12 mouse cellular contexts compared by ENCODE assay signal in the genomic region with DNA sequence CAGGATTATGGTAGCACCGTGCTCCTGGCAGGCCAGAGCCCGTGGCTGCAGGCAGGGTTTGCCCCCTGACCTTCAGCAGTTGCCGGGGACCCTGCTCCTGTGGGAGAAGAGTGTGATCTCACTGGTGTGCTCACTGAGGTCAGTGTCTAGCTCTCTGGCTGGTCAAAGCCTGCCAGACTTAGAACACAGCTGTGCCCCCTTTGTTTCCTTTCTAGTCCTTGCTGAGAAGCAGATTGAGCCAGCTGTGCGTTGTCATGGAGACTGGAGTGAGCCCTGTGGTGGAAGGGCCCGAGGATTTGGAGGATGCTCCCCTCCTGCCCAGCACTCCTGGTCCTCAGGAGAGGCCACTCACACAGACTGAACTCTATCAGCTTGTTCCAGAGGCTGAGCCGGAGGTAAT. TPM values are rescaled to one million over a fixed set of nuclear protein-coding genes. Genes with fewer than 3 reads are reported as not detected.
A peak's percentile ranks its signal among the peaks of the same experiment; 100 is the strongest.
DNase-seq lines count a peak whose midpoint lies in the region; ATAC-seq and TF ChIP-seq lines count a peak whose summit lies in the region.
"Had no signal": no experiment of that assay in that cellular context is flagged by ENCODE, and none has a peak within 500 bp of the region (broad histone marks: within the 10 kb centered on the region; RNA-seq: fewer than 3 reads in every experiment).

No protein-coding gene starts in this region.

- H3K36me3 ChIP-seq in embryonic facial prominence, embryonic 14.5 days (ENCODE audit: control insufficient read depth, insufficient read depth, low read length), result 0 out of 2 replicates have a peak, but pooled peaks cover 6% of the 10 kb centered on the region
- H3K36me3 ChIP-seq in hindbrain, embryonic 16.5 days (ENCODE audit: control insufficient read depth, insufficient read depth, low read length), result no peaks in the 10 kb centered on the region
- no peaks in the 10 kb centered on the region for H3K36me3 ChIP-seq in midbrain, postnatal 0 days (ENCODE audit: insufficient read depth, low read length)

- no peak overlapping the region for H3K4me2 ChIP-seq in embryonic facial prominence, embryonic 14.5 days (ENCODE audit: low read depth, low read length)
- H3K4me2 ChIP-seq in hindbrain, embryonic 16.5 days (ENCODE audit: low read length), result no peak overlapping the region
- H3K4me2 ChIP-seq in midbrain, postnatal 0 days (ENCODE audit: low read depth, low read length, poor library complexity, severe bottlenecking), result no peak overlapping the region

- TF ChIP-seq CTCF in midbrain, postnatal 0 days (IDR thresholded peaks at IDR 0.05), result no peak

- no peak overlapping the region for H3K4me3 ChIP-seq in embryonic facial prominence, embryonic 14.5 days (ENCODE audit: low read depth, low read length)
- no peak overlapping the region for H3K4me3 ChIP-seq in hindbrain, embryonic 16.5 days (ENCODE audit: low read length)
- H3K4me3 ChIP-seq in midbrain, postnatal 0 days (ENCODE audit: low read depth, low read length), result no peak overlapping the region

- DNase-seq in brain, adult 2 months (ENCODE audit: low read depth, low spot score), result peak; percentile 72
- peak; percentile 66 for DNase-seq in embryonic facial prominence, embryonic 14.5 days (ENCODE audit: low spot score)
- peak; percentile 63 for DNase-seq in midbrain, postnatal 0 days (ENCODE audit: low spot score)
- no peak for DNase-seq in natural killer cell, adult 2 months (ENCODE audit: low spot score in 2 of 2)
- DNase-seq in layer of hippocampus, postnatal 14 days (ENCODE audit: low spot score in 2 of 2), result no peak
- no peak for DNase-seq in testis, postnatal 14 days (ENCODE audit: low spot score)
- DNase-seq: cerebellum, adult 2 months; lung, postnatal 4 days had no signal

- 35% methylated on average over 6 of the region's 6 CpGs for WGBS in embryonic facial prominence, embryonic 14.5 days
- WGBS in hindbrain, embryonic 16.5 days, result 21% methylated on average over 6 of the region's 6 CpGs
- 13% methylated on average over 6 of the region's 6 CpGs for WGBS in midbrain, postnatal 0 days

- peak; percentile 58; the same call in 1 of the 2 replicates for ATAC-seq in embryonic facial prominence, embryonic 14.5 days (ENCODE audit: low read depth)
- peak; percentile 87 for ATAC-seq in hindbrain, embryonic 16.5 days
- ATAC-seq in midbrain, postnatal 0 days (ENCODE audit: low FRiP score), result peak; percentile 84

- no peak overlapping the region for H3K9ac ChIP-seq in embryonic facial prominence, embryonic 14.5 days (ENCODE audit: low read depth, low read length)
- no peak overlapping the region for H3K9ac ChIP-seq in hindbrain, embryonic 16.5 days (ENCODE audit: low read depth, low read length)
- H3K9ac ChIP-seq in midbrain, postnatal 0 days (replicated peaks; ENCODE audit: low read length, poor library complexity, severe bottlenecking), result no peak overlapping the region

- no peak overlapping the region for H3K27ac ChIP-seq in embryonic facial prominence, embryonic 14.5 days (replicated peaks; ENCODE audit: low read depth, low read length)
- H3K27ac ChIP-seq in hindbrain, embryonic 16.5 days (ENCODE audit: low read depth, low read length), result no peak overlapping the region
- peak overlapping the region; percentile 38; the same call in 1 of the 2 replicates for H3K27ac ChIP-seq in midbrain, postnatal 0 days (ENCODE audit: low read depth, low read length)
- H3K27ac ChIP-seq: kidney, postnatal 0 days had no signal

- no peaks in the 10 kb centered on the region for H3K9me3 ChIP-seq in embryonic facial prominence, embryonic 14.5 days (ENCODE audit: control insufficient read depth, low read length)
- H3K9me3 ChIP-seq in hindbrain, embryonic 16.5 days (ENCODE audit: control insufficient read depth, low read length), result no peaks in the 10 kb centered on the region
- H3K9me3 ChIP-seq in midbrain, postnatal 0 days (ENCODE audit: low read length), result no peaks in the 10 kb centered on the region

- no peaks in the 10 kb centered on the region for H3K27me3 ChIP-seq in embryonic facial prominence, embryonic 14.5 days (replicated peaks; ENCODE audit: control insufficient read depth, insufficient read depth, low read length)
- no peaks in the 10 kb centered on the region for H3K27me3 ChIP-seq in hindbrain, embryonic 16.5 days (replicated peaks; ENCODE audit: control insufficient read depth, insufficient read depth, low read length)
- no peaks in the 10 kb centered on the region for H3K27me3 ChIP-seq in midbrain, postnatal 0 days (ENCODE audit: insufficient read depth, low read length)

- no peaks in the 10 kb centered on the region; the same call in 1 of the 2 replicates for H3K4me1 ChIP-seq in embryonic facial prominence, embryonic 14.5 days (ENCODE audit: control insufficient read depth, insufficient read depth, low read length)
- peaks cover 4% of the 10 kb centered on the region for H3K4me1 ChIP-seq in hindbrain, embryonic 16.5 days (ENCODE audit: control insufficient read depth, insufficient read depth, low read depth, low read length)
- peaks cover 11% of the 10 kb centered on the region; the same call in 1 of the 2 replicates for H3K4me1 ChIP-seq in midbrain, postnatal 0 days (ENCODE audit: insufficient read depth, low read length)

RNA-seq across cellular contexts. Expression of gene Tmem268, which starts 21.5 kb away (rescaled TPM):
- polyA plus RNA-seq in embryonic facial prominence, embryonic 14.5 days (2014; fragmentation: Nextera tagmentation; extraction: Ambion mirVana), result 5.3 and 7.8 TPM in 2 replicates
- 3.8 and 5.1 TPM in 2 replicates for polyA plus RNA-seq in hindbrain, embryonic 16.5 days (2015; fragmentation: Nextera tagmentation; extraction: Ambion mirVana)
- total RNA-seq in midbrain, postnatal 0 days (2014; rRNA removed), result 3.2 and 4.8 TPM in 2 replicates
- polyA plus RNA-seq in midbrain, postnatal 0 days (2015; fragmentation: Nextera tagmentation; extraction: Ambion mirVana), result 4.7 and 5.0 TPM in 2 replicates
- total RNA-seq in layer of hippocampus, postnatal 14 days (2021), result 1 to 10 TPM; 6.9 to 8.8 TPM

RNA-seq across cellular contexts. Expression of gene Gm11213, which starts 25.0 kb away (rescaled TPM):
- polyA plus RNA-seq in embryonic facial prominence, embryonic 14.5 days (2014; fragmentation: Nextera tagmentation; extraction: Ambion mirVana), result not detected in 2 replicates
- polyA plus RNA-seq in hindbrain, embryonic 16.5 days (2015; fragmentation: Nextera tagmentation; extraction: Ambion mirVana), result not detected in 2 replicates
- total RNA-seq in midbrain, postnatal 0 days (2014; rRNA removed), result not detected in 2 replicates
- polyA plus RNA-seq in midbrain, postnatal 0 days (2015; fragmentation: Nextera tagmentation; extraction: Ambion mirVana), result not detected in 2 replicates
- not detected for total RNA-seq in layer of hippocampus, postnatal 14 days (2021)
- total RNA-seq: left cerebral cortex, postnatal 14 days had no signal
- polyA plus RNA-seq: cerebellum, adult 2 months; heart, embryonic 16.5 days; kidney, postnatal 0 days had no signal

RNA-seq across cellular contexts. Expression of gene Atp6v1g1, which starts 35.5 kb away (rescaled TPM):
- 271 and 275 TPM in 2 replicates for polyA plus RNA-seq in embryonic facial prominence, embryonic 14.5 days (2014; fragmentation: Nextera tagmentation; extraction: Ambion mirVana)
- polyA plus RNA-seq in hindbrain, embryonic 16.5 days (2015; fragmentation: Nextera tagmentation; extraction: Ambion mirVana), result 389 and 410 TPM in 2 replicates
- 142 and 202 TPM in 2 replicates for total RNA-seq in midbrain, postnatal 0 days (2014; rRNA removed)
- 356 and 357 TPM in 2 replicates for polyA plus RNA-seq in midbrain, postnatal 0 days (2015; fragmentation: Nextera tagmentation; extraction: Ambion mirVana)
- 100 to 1,000 TPM; 132 to 142 TPM for total RNA-seq in layer of hippocampus, postnatal 14 days (2021)

RNA-seq across cellular contexts. Expression of gene Tex48, which starts 42.1 kb away (rescaled TPM):
- not detected in 2 replicates for polyA plus RNA-seq in embryonic facial prominence, embryonic 14.5 days (2014; fragmentation: Nextera tagmentation; extraction: Ambion mirVana)
- not detected in 2 replicates for polyA plus RNA-seq in hindbrain, embryonic 16.5 days (2015; fragmentation: Nextera tagmentation; extraction: Ambion mirVana)
- total RNA-seq in midbrain, postnatal 0 days (2014; rRNA removed), result not detected in 2 replicates
- not detected in 2 replicates for polyA plus RNA-seq in midbrain, postnatal 0 days (2015; fragmentation: Nextera tagmentation; extraction: Ambion mirVana)
- total RNA-seq in layer of hippocampus, postnatal 14 days (2021), result not detected
- total RNA-seq: left cerebral cortex, postnatal 14 days had no signal
- polyA plus RNA-seq: cerebellum, adult 2 months; heart, embryonic 16.5 days; kidney, postnatal 0 days had no signal

Comparison
In these comparisons a context has a peak if more than half of its experiments do, and no peak if none do; other contexts are left out.
1. DNase-seq: peak in brain, adult 2 months (single experiment), embryonic facial prominence, embryonic 14.5 days (single experiment) and midbrain, postnatal 0 days (single experiment); none in natural killer cell, adult 2 months (0 of 2), layer of hippocampus, postnatal 14 days (0 of 2) and testis, postnatal 14 days (single experiment).
2. Peak in every context shown above with its lines, with median percentiles within 50 percentile points of each other: ATAC-seq.